In the genomic region with DNA sequence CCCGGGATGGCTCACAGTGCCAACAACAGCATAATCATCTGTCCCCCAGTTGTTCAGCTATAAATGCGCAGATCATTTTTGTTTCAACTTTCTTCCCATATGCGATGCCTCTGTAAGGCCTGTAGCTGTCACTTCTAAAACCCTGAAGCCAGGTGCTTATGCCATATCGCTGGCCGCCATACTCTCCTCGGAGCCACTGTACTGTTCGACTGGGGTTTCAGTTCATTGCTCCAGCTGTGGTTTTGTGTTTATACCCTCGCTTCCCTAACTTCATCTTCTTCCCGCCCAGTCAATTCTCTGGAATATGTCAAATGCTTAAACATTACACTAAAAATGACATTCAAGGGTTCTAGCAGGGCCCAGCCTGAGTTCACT, we compare ENCODE assay signal across 19 mouse cellular contexts.
DNase-seq lines count a peak whose midpoint lies in the region; ATAC-seq and TF ChIP-seq lines count a peak whose summit lies in the region.
"Had no signal": no experiment of that assay in that cellular context is flagged by ENCODE, and none has a peak within 500 bp of the region (broad histone marks: within the 10 kb centered on the region; RNA-seq: fewer than 3 reads in every experiment).

No protein-coding gene starts in this region.

- H3K27me3 ChIP-seq in cerebellum, adult 2 months (ENCODE audit: control insufficient read depth, insufficient read depth, low read length): no peaks in the 10 kb centered on the region
- no peaks in the 10 kb centered on the region for H3K27me3 ChIP-seq in stomach, embryonic 16.5 days (ENCODE audit: control insufficient read depth, insufficient read depth, low read length)
- no peaks in the 10 kb centered on the region for H3K27me3 ChIP-seq in stomach, postnatal 0 days (ENCODE audit: control insufficient read depth, insufficient read depth, low read length)
- H3K27me3 ChIP-seq in splenic B cell, adult 2 months (ENCODE audit: control insufficient read depth, insufficient read depth, low read length, poor library complexity, severe bottlenecking): no peaks in the 10 kb centered on the region
- no peaks in the 10 kb centered on the region for H3K27me3 ChIP-seq in forebrain, postnatal 0 days (ENCODE audit: insufficient read depth, low read length)
- H3K27me3 ChIP-seq: heart, embryonic 12.5 days; liver, embryonic 12.5 days; lung, embryonic 15.5 days had no signal

- no peaks in the 10 kb centered on the region for H3K9me3 ChIP-seq in stomach, embryonic 16.5 days (replicated peaks; ENCODE audit: control insufficient read depth, low read length)
- H3K9me3 ChIP-seq in stomach, postnatal 0 days (ENCODE audit: control insufficient read depth, low read length): no peaks in the 10 kb centered on the region
- H3K9me3 ChIP-seq in forebrain, postnatal 0 days (ENCODE audit: low read length): no peaks in the 10 kb centered on the region
- H3K9me3 ChIP-seq: embryonic facial prominence, embryonic 13.5 days; heart, embryonic 12.5 days; liver, embryonic 12.5 days; lung, embryonic 15.5 days; midbrain, embryonic 12.5 days had no signal

- TF ChIP-seq CTCF in cerebellum, adult 2 months (IDR thresholded peaks at IDR 0.05; ENCODE audit: borderline replicate concordance, insufficient read depth, low read depth, low read length): no peak
- TF ChIP-seq CTCF in layer of hippocampus, adult 2 months (conservative IDR thresholded peaks at IDR 0.05): no peak
- TF ChIP-seq CTCF in stomach, postnatal 0 days (IDR thresholded peaks at IDR 0.05; ENCODE audit: low read depth): no peak
- no peak for TF ChIP-seq CTCF in forebrain, postnatal 0 days (IDR thresholded peaks at IDR 0.05; ENCODE audit: low read depth)

- H3K36me3 ChIP-seq in stomach, embryonic 16.5 days (ENCODE audit: control insufficient read depth, insufficient read depth, low read length): no peaks in the 10 kb centered on the region
- H3K36me3 ChIP-seq in stomach, postnatal 0 days (ENCODE audit: control insufficient read depth, insufficient read depth, low read length): no peaks in the 10 kb centered on the region
- no peaks in the 10 kb centered on the region for H3K36me3 ChIP-seq in splenic B cell, adult 2 months (ENCODE audit: control insufficient read depth, insufficient read depth, low read length, poor library complexity, severe bottlenecking)
- H3K36me3 ChIP-seq in forebrain, postnatal 0 days (ENCODE audit: insufficient read depth): no peaks in the 10 kb centered on the region
- H3K36me3 ChIP-seq: embryonic facial prominence, embryonic 13.5 days; heart, embryonic 12.5 days; liver, embryonic 12.5 days; lung, embryonic 15.5 days; midbrain, embryonic 12.5 days had no signal

- 91% methylated on average over 9 of the region's 9 CpGs for WGBS in cerebellum, adult 2 months
- WGBS in stomach, embryonic 16.5 days: 70% methylated on average over 9 of the region's 9 CpGs
- WGBS in stomach, postnatal 0 days: 81% methylated on average over 9 of the region's 9 CpGs
- WGBS in forebrain, postnatal 0 days: 94% methylated on average over 9 of the region's 9 CpGs

- no peak overlapping the region for H3K9ac ChIP-seq in stomach, embryonic 16.5 days (ENCODE audit: low read length)
- no peak overlapping the region for H3K9ac ChIP-seq in stomach, postnatal 0 days (ENCODE audit: low read length)
- no peak overlapping the region for H3K9ac ChIP-seq in forebrain, postnatal 0 days
- H3K9ac ChIP-seq: embryonic facial prominence, embryonic 13.5 days; heart, embryonic 12.5 days; liver, embryonic 12.5 days; lung, embryonic 15.5 days; midbrain, embryonic 12.5 days had no signal

- no peak for TF ChIP-seq POLR2A in cerebellum, adult 2 months (IDR thresholded peaks at IDR 0.05; ENCODE audit: borderline replicate concordance, insufficient read depth, low read length)

- H3K27ac ChIP-seq in cerebellum, adult 2 months (ENCODE audit: insufficient read depth, low read length): peak overlapping the region; percentile 50
- H3K27ac ChIP-seq in layer of hippocampus, adult 2 months: peak overlapping the region; percentile 81; the same call in 1 of the 2 replicates
- H3K27ac ChIP-seq in stomach, embryonic 16.5 days (ENCODE audit: low read length): 0 out of 2 replicates have a peak overlapping the region, but pooled peaks have one; percentile 1
- no peak overlapping the region for H3K27ac ChIP-seq in stomach, postnatal 0 days (replicated peaks)
- H3K27ac ChIP-seq in forebrain, postnatal 0 days (ENCODE audit: low read depth, low read length): no peak overlapping the region
- H3K27ac ChIP-seq: embryonic facial prominence, embryonic 13.5 days; liver, embryonic 12.5 days; lung, embryonic 15.5 days; macrophage; midbrain, embryonic 12.5 days had no signal

- TF ChIP-seq EP300 in stomach, postnatal 0 days (optimal IDR thresholded peaks at IDR 0.05): no peak

- DNase-seq in cerebellum, adult 2 months: no peak
- DNase-seq in cerebellum, postnatal 25 days: no peak
- DNase-seq in layer of hippocampus, adult 2 months (ENCODE audit: low spot score in 2 of 2): no peak
- DNase-seq in layer of hippocampus, adult 9-11 months: no peak
- no peak for DNase-seq in stomach, postnatal 0 days (ENCODE audit: low spot score)
- peak; percentile 11 for DNase-seq in splenic B cell, adult 2 months (ENCODE audit: low read depth, low spot score)
- DNase-seq in forebrain, postnatal 0 days: no peak
- DNase-seq: adrenal gland, adult 8-10 months; cerebellum, adult 9-11 months; heart, postnatal 14 days; kidney, postnatal 25 days; retina, postnatal 1 day had no signal

- no peak overlapping the region for H3K4me2 ChIP-seq in stomach, embryonic 16.5 days (ENCODE audit: low read depth, low read length)
- no peak overlapping the region for H3K4me2 ChIP-seq in stomach, postnatal 0 days (replicated peaks; ENCODE audit: low read depth)
- no peak overlapping the region for H3K4me2 ChIP-seq in forebrain, postnatal 0 days (ENCODE audit: low read depth)
- H3K4me2 ChIP-seq: heart, embryonic 12.5 days; liver, embryonic 12.5 days had no signal

- peaks cover 3% of the 10 kb centered on the region; the same call in 1 of the 2 replicates for H3K4me1 ChIP-seq in cerebellum, adult 2 months (ENCODE audit: control insufficient read depth, insufficient read depth, low read length)
- H3K4me1 ChIP-seq in stomach, embryonic 16.5 days (ENCODE audit: control insufficient read depth, insufficient read depth, low read length): peaks cover 21% of the 10 kb centered on the region
- H3K4me1 ChIP-seq in stomach, postnatal 0 days (replicated peaks; ENCODE audit: control insufficient read depth, insufficient read depth): no peaks in the 10 kb centered on the region
- peaks cover 3% of the 10 kb centered on the region for H3K4me1 ChIP-seq in forebrain, postnatal 0 days (ENCODE audit: insufficient read depth)
- H3K4me1 ChIP-seq: heart, embryonic 12.5 days had no signal

- no peak for ATAC-seq in stomach, embryonic 16.5 days (ENCODE audit: insufficient read depth, low FRiP score)
- no peak for ATAC-seq in stomach, postnatal 0 days (ENCODE audit: low FRiP score, low TSS enrichment)
- no peak for ATAC-seq in forebrain, postnatal 0 days
- ATAC-seq: liver, embryonic 12.5 days had no signal

- no peak overlapping the region for H3K4me3 ChIP-seq in cerebellum, adult 2 months (replicated peaks; ENCODE audit: insufficient read depth, low read depth, low read length)
- no peak overlapping the region for H3K4me3 ChIP-seq in layer of hippocampus, adult 2 months
- H3K4me3 ChIP-seq in stomach, embryonic 16.5 days (replicated peaks; ENCODE audit: low read length): no peak overlapping the region
- H3K4me3 ChIP-seq in stomach, postnatal 0 days (ENCODE audit: low read depth, low read length): no peak overlapping the region
- H3K4me3 ChIP-seq in forebrain, postnatal 0 days (ENCODE audit: low read depth, low read length): no peak overlapping the region
- H3K4me3 ChIP-seq: embryonic facial prominence, embryonic 13.5 days; heart, embryonic 12.5 days; liver, embryonic 12.5 days; lung, embryonic 15.5 days; midbrain, embryonic 12.5 days had no signal

Comparison
In these comparisons a context has a peak if more than half of its experiments do, and no peak if none do; other contexts are left out.
1. H3K27ac ChIP-seq: peak in cerebellum, adult 2 months (single experiment), layer of hippocampus, adult 2 months (single experiment) and stomach, embryonic 16.5 days (single experiment); none in stomach, postnatal 0 days (single experiment) and forebrain, postnatal 0 days (single experiment).